Mouse (Mus musculus): ENCODE data around the gene Prkcsh.

The Prkcsh gene

DNA sequence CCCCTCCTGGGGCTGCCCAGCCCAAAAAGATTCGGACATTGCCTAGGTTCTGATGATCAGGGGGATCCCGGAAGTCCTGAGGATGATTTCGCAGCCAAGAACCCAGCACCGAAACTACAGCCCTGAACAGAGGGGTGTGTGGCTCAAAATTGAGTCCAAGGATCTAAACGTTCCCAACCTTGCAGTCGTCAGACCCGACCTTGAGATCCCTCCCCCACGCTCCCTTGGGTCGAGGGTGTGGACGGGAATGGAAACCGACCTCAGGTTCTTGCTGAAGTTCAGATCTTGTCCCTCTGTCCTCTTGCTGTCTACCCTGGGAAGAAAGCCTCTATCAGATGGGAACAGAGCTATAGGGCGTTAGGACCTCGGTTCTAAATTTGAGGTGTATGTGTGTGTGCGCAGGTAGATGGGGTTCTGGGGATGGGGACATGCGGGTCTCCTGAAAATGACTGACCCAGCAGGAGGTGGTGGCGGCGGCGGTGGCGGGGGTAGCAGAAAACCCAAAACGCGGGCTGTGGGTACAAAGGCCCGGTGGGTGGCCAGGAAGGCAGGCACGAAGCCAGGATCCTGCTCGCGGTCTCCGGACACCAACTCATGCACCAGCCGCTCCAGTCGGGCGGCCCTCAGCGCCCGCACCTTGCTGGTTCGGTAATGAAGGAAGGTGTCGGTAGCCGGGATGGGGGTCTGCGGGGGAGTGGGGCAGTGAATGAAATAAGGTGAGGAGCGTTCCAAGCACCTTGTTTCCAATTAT lies 14.8 kb upstream of the Prkcsh start:
- DNase-seq (ENCODE audit: low spot score), result no peak

DNA sequence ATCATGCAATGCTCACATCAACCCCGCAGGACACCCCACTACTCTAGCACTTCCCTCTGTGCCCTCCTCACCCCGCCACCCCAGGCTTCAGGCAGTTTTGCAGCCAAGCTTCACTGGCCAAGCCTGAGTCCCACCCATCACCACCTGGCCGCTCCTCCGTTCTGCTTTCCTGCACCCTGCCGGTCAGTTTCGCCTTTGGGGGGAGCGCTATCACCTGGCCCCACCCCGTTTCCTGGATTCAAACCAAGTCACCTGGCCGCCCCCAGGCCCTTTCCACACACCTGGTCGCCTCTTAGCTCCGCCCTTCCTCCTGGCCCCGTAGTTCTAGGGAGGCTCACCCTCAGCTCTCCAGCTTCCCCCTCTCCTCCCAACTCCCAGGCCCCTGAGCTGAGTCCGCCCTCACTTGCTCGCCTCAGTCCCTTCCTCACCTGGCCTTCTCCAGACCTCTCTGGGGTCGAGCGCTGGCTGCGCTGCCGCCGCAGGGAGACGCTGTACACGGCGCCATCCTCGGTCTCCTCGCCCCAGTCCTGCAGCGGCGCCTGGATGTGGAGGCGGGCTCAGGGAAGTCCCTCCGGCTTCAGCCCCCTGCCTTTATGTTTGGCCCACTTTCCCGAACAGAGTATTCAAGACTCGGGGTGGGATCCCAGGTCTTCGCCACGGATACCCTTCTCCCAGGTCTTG lies 14.0 kb upstream of the Prkcsh start:
- DNase-seq (ENCODE audit: low spot score), result no peak

DNA sequence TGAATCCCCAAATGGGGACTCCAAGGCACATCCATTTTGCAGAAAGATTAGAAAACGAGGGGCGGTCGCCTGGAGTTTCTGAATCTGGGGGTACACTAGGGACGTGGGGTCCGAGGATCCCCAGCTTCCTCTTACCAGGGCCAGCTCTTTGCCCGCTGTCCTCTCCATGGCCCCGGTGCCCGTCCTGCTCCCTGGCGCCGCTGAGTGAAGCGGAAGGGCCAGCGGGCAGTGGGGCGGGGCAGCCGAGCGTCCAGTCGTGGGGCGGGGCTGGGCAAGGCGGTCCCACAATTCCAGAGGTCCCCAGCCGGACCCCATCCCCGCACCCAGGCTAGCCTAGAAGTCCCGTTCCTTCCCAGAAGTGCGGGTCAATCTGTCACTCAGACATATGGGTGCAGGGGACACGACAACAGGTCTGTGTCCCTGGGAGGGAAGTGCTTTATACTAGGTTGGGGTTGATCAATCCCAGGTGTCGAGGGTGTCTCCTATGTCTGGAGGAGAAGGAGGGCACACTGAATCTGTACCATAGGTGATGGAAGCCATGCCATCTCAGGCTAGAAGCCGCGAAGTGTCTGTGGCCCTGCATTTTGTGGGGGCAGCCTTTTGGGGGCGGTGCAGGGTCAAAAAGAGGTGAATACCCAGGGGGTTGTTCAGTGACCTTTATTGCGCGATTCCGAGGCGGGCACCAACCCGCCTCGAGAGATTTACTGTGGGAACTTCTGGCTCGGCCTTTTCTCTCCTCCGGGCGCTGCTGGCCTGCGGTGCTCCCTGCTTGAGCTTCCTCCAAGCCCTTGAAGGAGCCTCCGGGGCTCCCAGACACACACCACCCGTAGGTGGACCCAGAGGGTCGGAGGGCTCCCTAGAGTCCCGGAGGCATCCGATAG lies 13.1 kb upstream of the Prkcsh start, which contains the start of gene Rgl3:
Rgl3 (minus strand) TSS at position 217 of the 881 bp plus-strand sequence.
- DNase-seq (ENCODE audit: low spot score), result no peak

DNA sequence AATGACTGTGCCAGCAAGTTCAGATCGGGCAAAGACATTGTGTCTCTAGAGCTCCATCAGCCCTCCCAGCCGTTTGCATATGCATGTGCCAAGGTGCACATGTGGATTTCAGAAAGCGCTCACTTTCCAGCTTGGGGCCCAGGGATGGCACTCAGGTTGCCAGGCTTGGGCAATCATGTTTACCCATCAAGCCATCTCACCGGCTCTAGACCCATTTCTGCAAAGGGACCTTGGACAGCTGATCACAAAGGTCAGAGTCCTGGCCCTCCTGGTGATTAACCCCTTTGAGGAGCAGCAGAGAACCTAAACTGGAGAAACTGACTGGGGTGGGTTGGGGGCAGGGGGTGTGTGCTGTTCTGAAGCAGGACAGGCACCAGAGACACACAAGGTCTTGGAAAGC lies 10.4 kb upstream of the Prkcsh start:
- DNase-seq (ENCODE audit: low spot score), result no peak

DNA sequence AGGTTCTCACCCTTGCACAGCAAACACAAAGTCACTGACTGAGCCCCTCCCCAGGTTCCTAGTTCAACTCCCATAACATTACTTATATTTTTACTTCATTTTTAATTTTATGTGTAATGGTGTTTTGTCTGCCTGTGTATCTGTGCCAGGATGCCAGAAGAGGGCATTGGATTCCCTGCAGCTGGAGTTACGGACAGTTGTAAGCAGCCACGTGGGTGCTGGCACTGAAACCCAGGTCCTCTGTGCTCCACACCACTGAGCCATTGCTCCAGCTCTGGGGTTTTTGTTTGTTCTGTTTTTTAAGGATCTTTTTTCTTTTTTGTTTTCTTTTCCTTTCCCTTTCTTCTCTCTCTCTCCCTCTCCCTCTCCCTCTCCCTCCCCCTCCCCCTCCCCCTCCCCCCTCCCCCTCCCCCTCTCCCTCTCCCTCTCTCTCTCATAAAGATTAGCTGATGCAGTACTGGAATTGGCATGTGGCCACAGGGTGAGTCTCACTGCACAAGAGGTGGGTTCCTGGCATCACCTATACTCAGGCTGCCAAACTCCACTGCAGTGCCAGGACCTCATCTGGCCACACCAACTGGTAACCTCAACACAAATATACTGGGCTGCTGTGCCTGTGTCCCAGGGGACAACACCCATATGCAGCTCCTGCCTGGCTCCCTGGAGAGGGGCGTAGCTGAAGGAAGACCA lies 6.3 kb upstream of the Prkcsh start:
- DNase-seq (ENCODE audit: low spot score), result no peak

DNA sequence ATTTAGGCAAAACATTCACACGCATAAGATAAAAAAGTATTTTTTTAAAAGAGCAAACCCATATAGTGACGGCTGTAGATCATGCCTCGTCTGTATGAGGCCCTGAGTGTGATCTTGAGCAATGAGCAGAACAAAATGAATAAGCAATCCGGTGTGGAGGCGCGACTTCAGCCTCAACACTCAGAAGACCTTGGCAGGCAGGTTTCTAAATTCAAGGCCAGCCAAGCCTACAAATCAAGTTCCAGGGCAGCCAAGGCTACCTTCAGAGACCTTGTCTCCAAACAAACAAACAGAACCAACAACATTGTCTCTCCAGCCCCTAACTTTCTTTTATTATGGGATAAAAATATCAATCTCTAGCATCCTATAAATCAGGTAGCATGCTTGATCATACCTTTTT lies 2.3 kb upstream of the Prkcsh start:
- DNase-seq (ENCODE audit: low spot score), result no peak

DNA sequence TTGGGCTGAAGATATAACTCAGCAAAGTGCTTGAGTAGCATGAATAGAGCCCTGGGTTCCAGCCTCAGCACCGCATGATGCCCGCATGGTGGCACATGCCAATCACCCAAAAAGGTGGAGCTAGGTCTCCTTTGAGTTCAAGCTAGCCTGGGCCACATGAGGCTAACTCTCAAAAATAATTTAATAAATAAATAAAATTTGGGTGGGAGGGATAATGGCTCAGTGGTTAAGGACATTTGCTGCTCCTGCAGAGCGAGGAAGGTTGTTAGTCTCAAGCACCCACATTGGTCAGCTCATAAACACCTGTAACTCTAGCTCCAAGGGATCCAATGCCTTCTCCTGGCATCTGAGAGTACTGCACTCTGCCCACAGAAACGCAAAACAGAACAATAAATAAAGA lies 973 bp upstream of the Prkcsh start:
- DNase-seq (ENCODE audit: low spot score), result no peak

DNA sequence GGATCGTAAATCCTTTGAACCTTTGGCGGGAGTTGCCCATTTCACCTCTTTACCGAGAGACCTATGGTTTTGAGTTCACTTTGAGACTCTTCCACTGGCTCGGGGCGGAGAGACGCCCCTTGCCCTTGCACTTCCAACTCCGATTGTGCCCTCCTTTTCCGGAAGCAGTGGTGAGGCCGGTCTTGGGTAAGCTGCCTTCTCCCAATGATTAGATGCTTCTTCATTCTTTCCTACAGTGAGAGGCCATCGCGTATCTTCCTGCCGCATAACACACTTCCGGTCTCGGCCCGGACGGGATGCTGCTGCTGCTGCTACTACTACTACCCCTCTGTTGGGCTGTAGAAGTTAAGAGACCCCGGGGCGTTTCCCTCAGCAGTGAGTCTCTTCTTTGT lies 553 bp downstream of the Prkcsh start:
- DNase-seq (ENCODE audit: low spot score), result no peak

DNA sequence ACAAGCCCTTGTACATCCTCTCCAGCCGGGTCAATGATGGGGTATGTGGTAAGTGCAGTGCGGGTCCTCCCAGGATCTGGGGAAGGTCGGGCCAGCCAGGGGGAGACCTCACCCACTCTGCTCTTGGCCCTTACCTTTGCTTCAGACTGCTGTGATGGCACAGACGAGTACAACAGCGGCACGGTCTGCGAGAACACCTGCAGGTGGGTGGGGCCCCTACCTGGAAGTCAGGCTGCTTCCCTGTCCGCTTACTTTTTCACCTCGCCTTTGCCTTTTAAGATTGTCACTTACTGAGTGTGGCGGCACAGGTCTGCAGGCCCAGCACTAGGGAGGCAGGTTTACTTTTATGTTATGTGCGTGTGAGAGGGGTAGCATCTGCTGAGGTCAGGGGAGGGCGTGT lies 1.9 kb downstream of the Prkcsh start:
- DNase-seq (ENCODE audit: low spot score), result no peak

DNA sequence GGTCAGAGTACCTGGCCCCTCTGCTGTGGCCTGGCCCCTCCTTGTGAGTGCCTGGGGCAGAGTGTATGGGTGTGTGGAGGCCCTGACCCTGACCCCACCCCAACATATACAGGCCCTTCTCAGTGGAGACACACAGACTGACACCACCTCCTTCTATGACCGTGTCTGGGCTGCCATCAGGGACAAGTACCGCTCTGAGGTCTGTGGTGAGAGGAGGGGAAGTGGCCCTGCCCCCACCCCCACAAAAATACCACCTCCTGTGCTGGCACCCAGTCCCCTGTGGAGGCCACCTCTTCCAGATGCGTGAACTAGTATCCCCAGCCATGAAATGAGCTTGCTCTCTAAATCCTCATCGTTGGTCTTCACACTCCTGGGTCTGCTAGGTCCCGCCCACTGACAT lies 8.4 kb downstream of the Prkcsh start:
- DNase-seq (ENCODE audit: low spot score), result no peak

DNA sequence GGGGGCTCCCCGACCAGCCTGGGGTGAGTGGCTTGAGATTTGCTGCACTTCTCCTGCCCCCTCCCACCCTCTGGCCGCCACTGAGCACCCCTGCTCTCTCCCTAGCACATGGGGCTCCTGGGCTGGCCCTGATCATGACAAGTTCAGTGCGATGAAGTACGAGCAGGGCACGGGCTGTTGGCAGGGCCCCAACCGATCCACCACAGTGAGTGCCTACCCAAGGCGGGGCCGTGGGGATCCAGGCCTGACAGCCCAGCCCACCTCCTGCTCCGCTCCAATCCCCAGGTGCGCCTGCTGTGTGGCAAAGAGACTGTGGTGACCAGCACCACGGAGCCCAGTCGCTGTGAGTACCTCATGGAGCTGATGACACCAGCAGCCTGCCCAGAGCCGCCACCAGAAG lies 10.1 kb downstream of the Prkcsh start:
- DNase-seq (ENCODE audit: low spot score), result no peak

DNA sequence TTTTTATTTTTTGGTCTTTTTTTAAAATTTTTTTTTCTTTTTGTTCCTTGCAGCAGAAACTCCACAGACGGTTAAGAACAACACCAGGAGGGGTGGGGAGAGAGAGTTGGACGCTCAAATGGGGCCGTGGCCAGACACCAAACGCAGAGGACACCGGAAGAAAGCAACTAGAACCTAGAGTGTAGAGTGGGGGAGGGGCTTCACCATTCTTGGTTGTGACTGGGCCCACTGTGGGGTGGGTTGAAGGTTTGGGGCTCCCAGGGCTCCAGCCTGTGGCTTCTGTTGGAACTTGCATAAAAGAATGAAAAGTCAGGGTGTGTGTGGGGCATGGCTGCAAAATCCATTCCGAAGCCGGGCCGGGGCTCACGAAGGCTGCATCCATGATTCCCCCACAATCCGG lies 13.6 kb downstream of the Prkcsh start:
- no peak for DNase-seq (ENCODE audit: low spot score)

DNA sequence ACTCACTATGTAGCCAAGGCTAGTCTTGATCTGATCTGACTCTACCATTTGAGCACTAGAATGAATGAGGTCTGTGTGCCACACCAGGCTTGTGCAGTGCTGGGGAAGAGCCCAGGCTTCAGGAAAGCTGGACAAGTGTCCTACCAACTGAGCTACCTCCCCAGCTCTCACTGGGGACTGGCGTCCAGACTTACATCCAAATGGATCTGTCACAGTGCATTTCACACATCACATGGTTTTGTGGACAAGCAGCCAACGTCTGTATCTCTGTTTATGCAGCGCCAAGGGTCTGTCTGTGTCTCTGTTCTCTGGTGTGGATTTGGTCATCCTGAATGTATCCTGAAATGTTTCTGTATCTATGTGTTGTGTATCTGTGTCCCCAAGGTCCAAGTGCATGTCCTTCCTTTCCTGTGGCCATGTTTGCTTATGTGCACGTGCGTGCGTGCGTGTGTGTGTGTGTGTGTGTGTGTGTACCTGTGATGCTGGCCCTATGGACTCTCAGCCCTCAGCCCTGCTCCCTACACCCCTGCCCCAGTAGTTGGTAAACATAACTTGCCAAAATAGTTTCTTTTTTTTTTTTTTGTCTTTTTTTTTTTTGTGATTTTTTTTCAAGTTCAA lies 14.7 kb downstream of the Prkcsh start:
- DNase-seq (ENCODE audit: low spot score), result no peak

DNA sequence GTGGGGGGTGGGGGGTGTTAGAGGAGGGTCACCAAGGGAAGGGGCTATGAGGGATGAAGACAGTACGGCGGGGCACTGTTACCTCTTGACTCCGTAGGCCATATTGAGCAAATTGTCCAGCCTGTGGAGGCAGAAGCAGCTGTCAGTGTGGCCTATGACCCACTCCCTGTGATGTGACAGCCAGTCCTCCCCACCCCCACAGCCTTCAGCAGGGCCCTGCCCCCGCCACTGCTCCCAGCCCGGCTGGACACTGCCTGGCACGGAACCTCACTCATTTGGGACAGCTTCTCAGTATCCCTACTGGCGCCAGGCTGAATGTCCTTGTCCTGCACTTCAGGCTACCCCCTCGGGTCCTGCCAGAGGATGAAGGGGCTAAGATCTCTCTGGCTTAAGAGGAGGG lies 22.0 kb downstream of the Prkcsh start:
- DNase-seq (ENCODE audit: low spot score), result no peak

DNA sequence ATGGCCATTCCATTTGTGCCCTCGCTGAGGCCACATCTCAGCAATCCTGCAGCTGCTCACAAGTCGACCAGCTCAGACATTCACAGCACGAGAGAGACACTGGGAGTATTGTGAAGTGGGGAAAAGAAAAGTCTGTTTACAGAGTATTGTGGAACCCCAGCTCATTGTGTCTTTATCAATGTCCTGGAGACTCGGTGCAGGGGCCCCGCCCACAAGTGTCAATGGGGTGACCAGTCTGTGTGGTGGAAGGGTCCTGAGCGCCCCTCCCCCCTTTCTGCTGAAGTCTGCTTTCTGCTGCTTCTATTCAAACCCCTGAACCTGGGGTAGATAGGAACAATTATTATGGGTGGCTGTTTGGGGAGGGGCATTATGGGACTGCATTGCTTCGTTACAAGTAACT lies 25.9 kb downstream of the Prkcsh start:
- no peak for DNase-seq (ENCODE audit: low spot score)

DNA sequence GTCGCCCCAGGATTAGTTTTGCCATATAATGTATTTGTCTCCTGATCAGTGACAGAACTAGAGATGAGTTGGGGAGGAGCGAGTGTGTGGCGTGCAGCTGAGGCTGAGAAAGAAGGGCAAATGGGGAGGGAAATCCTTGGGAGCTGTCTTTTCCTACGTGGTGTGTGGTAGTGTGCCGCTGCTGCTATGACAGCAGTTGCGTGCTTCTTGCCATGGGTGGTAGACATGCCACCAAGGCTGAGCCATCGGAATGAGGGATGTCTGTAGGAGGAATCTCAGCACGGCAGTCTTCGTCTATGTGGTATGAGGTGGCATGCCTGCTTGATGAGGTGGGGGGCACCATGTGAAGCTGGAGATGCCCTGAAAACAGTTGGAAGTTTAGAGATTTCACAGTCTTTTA lies 27.8 kb downstream of the Prkcsh start:
- no peak for DNase-seq (ENCODE audit: low spot score)

DNA sequence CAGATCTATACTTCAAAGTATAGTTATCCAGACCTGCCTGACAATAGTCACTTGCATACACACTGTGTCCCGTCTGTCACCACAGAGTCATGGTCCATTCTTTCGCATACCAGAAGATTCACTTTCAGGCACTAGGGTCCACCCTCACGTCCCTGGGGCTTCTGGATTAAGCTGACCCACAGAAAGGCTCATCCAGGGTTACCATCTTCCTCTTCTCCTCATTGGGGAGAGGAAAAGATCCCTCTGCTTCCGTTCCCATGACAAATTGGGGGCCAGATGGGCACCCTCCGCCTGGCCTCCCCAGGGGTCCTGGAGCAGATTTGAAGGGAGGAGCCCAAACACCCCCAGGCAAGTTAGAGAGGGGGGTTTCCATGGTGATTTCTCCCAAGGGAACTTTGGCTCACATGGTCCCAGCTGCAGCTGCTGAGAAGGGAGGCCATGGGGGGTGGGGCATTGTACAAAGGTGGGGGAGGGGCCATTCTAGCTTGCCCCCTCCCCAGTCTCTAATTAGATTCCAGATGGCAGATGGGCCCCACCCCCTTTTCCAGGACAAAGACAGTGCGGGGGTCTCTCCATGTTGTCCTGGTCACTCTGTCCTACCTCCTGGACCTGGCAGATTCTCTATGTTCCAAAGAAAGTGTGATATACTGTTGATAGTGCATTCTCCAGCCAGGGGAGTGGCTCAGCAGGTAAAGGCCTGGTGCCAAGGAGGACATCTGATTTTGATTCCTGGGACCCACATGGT lies 32.9 kb downstream of the Prkcsh start:
- no peak for DNase-seq (ENCODE audit: low spot score)

DNA sequence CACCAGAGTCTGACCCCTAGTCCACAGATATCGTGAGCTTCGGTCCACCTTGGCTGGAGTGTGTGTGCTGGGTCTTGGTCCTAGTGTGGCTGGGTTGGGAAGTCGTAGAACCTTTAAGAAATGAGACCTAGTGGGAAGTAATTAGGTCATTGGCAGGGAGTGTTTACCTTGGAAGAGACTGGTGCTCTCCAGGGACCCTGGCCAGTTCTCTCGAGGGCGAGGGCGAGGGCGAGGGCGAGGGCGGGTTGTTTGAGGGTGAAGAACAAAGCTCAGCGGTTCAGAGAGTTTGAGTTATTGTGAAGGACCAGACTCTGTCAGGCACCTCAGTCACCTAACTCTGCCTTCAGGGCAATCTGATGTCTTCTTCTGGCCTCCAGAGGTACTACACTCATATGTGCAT lies 35.2 kb downstream of the Prkcsh start:
- DNase-seq (ENCODE audit: low spot score), result no peak

DNA sequence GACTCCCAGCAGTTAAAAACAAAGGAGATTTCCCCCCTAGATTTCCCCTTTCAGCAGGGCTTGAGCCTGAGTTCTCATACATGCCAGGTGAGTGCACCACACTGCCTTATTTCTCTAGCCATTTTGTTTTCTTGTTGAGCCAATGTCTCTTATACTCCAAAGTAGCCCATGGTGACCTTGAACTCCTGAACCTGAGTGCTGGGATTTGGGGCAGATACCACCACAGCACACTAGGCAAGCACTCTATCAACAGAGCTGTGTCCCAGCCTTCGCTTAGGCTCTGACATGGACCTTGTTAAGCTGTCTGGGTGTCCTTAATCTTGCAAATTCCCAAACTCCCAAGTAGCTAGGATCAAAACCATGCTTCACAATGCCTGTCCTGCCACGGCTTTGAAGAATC lies 39.2 kb downstream of the Prkcsh start:
- no peak for DNase-seq (ENCODE audit: low spot score)

DNA sequence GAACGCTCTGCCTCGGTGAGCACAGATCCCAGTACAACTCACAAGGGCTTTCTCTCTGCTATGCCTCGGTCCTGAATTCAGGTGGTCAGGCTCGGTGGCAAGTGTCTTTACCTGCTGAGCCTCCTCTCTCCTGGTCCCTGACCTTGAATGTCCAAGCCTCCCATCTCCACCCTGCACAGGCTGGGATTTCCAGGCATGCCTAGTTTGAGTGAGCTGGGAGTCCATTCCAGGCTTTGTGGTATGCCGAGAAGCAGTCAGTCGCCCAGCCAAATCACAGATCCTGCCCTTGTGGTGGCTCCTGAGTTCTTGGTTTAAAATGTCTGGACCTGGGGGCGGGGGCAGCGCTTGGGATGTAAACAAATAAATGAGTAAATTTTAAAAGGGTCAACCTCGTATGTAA lies 44.7 kb downstream of the Prkcsh start:
- DNase-seq (ENCODE audit: low spot score), result no peak

DNA sequence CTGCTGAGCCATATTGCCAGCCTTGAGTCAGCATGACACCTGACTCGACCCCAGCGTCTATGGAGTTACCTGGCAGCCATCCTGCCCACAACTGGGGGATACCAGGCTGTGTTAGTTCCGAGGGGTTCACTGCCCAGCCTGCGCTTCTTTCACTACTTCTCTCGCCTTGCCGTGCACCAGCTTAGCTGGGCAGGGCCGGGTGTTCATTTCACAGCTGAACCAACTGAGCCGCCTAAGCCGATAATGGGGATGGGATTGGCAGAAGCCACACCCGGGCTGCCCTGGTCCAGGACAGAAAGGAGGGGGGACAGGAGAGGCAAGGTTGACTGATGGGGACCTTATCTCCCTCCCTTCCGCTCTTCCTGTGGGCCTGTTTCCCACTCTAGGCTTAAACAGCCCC lies 46.7 kb downstream of the Prkcsh start:
- no peak for DNase-seq (ENCODE audit: low spot score)
